In genomic region chr1:119457993-119458605, GRCm38 (mm10) we compare ENCODE assay signal across 8 mouse cellular contexts. TPM values are rescaled to one million over a fixed set of nuclear protein-coding genes. Genes with fewer than 3 reads are reported as not detected.
A peak's percentile ranks its signal among the peaks of the same experiment; 100 is the strongest.
DNase-seq lines count a peak whose midpoint lies in the region; ATAC-seq and TF ChIP-seq lines count a peak whose summit lies in the region.

No protein-coding gene starts in this region.

- no peak overlapping the region for H3K4me2 ChIP-seq in liver, embryonic 12.5 days
- no peak overlapping the region for H3K4me2 ChIP-seq in hindbrain, postnatal 0 days (ENCODE audit: low read depth, low read length)
- no peak overlapping the region for H3K4me2 ChIP-seq in midbrain, embryonic 11.5 days

- no peak overlapping the region for H3K4me3 ChIP-seq in liver, embryonic 12.5 days
- no peak overlapping the region for H3K4me3 ChIP-seq in cerebellum, adult 2 months (replicated peaks; ENCODE audit: insufficient read depth, low read depth, low read length)
- no peak overlapping the region for H3K4me3 ChIP-seq in hindbrain, postnatal 0 days (ENCODE audit: low read length)
- no peak overlapping the region for H3K4me3 ChIP-seq in left cerebral cortex, adult 2 months
- no peak overlapping the region for H3K4me3 ChIP-seq in midbrain, embryonic 11.5 days (ENCODE audit: low read depth, low read length)

- H3K27ac ChIP-seq in liver, embryonic 12.5 days: no peak overlapping the region
- no peak overlapping the region for H3K27ac ChIP-seq in cerebellum, adult 2 months (ENCODE audit: insufficient read depth, low read length)
- no peak overlapping the region for H3K27ac ChIP-seq in hindbrain, postnatal 0 days
- H3K27ac ChIP-seq in left cerebral cortex, adult 2 months: no peak overlapping the region
- no peak overlapping the region for H3K27ac ChIP-seq in midbrain, embryonic 11.5 days (ENCODE audit: low read depth, low read length)

- peak; percentile 48 for DNase-seq in liver
- peak; percentile 59 to 64 for DNase-seq in cerebellum, adult 2 months
- DNase-seq in hindbrain, postnatal 0 days (ENCODE audit: low spot score): peak; percentile 90
- peak; percentile 45 to 74 for DNase-seq in left cerebral cortex, adult 2 months (ENCODE audit: extremely low spot score in 1 of 2, low spot score in 2 of 2)
- peak; percentile 90 for DNase-seq in midbrain, embryonic 11.5 days (ENCODE audit: low spot score, missing footprints)
- DNase-seq in skeletal muscle tissue, adult 2 months (ENCODE audit: low read depth, low spot score): peak; percentile 28

- no peaks in the 10 kb centered on the region for H3K9me3 ChIP-seq in liver, embryonic 12.5 days (replicated peaks)
- no peaks in the 10 kb centered on the region for H3K9me3 ChIP-seq in hindbrain, postnatal 0 days (ENCODE audit: low read length)
- H3K9me3 ChIP-seq in midbrain, embryonic 11.5 days (ENCODE audit: control insufficient read depth, low read length): no peaks in the 10 kb centered on the region

- no peaks in the 10 kb centered on the region for H3K4me1 ChIP-seq in liver, embryonic 12.5 days
- no peaks in the 10 kb centered on the region for H3K4me1 ChIP-seq in cerebellum, adult 2 months (ENCODE audit: control insufficient read depth, insufficient read depth, low read length)
- peaks cover 5% of the 10 kb centered on the region; the same call in 1 of the 2 replicates for H3K4me1 ChIP-seq in hindbrain, postnatal 0 days (ENCODE audit: insufficient read depth, low read length)
- no peaks in the 10 kb centered on the region for H3K4me1 ChIP-seq in midbrain, embryonic 11.5 days (ENCODE audit: control insufficient read depth, insufficient read depth, low read length)

- H3K9ac ChIP-seq in liver, embryonic 12.5 days: no peak overlapping the region
- no peak overlapping the region for H3K9ac ChIP-seq in hindbrain, postnatal 0 days (replicated peaks; ENCODE audit: low read length)
- H3K9ac ChIP-seq in midbrain, embryonic 11.5 days (ENCODE audit: low read length): no peak overlapping the region

- no peaks in the 10 kb centered on the region for H3K36me3 ChIP-seq in liver, embryonic 12.5 days
- H3K36me3 ChIP-seq in hindbrain, postnatal 0 days (ENCODE audit: insufficient read depth, low read length): no peaks in the 10 kb centered on the region
- H3K36me3 ChIP-seq in midbrain, embryonic 11.5 days (ENCODE audit: control insufficient read depth, insufficient read depth, low read length): no peaks in the 10 kb centered on the region

- peak; percentile 68 for TF ChIP-seq CTCF in cerebellum, adult 2 months (IDR thresholded peaks at IDR 0.05; ENCODE audit: borderline replicate concordance, insufficient read depth, low read depth, low read length)
- TF ChIP-seq CTCF in hindbrain, postnatal 0 days (IDR thresholded peaks at IDR 0.05; ENCODE audit: low read depth): peak; percentile 78
- TF ChIP-seq CTCF in left cerebral cortex, adult 2 months (IDR thresholded peaks at IDR 0.05): peak; percentile 76

- WGBS in liver, embryonic 12.5 days (ENCODE audit: insufficient replicate concordance): 13% methylated on average over 10 of the region's 10 CpGs
- 4% methylated on average over 10 of the region's 10 CpGs for WGBS in cerebellum, adult 2 months
- WGBS in hindbrain, postnatal 0 days: 8% methylated on average over 10 of the region's 10 CpGs
- 22% methylated on average over 10 of the region's 10 CpGs for WGBS in midbrain, embryonic 11.5 days

- TF ChIP-seq POLR2A in cerebellum, adult 2 months (IDR thresholded peaks at IDR 0.05; ENCODE audit: borderline replicate concordance, insufficient read depth, low read length): no peak

- no peak for ATAC-seq in liver, embryonic 12.5 days
- peak; percentile 56; the same call in 1 of the 2 replicates for ATAC-seq in frontal cortex, adult (ENCODE audit: low TSS enrichment)
- peak; percentile 57 for ATAC-seq in hindbrain, postnatal 0 days
- ATAC-seq in midbrain, embryonic 11.5 days (ENCODE audit: low FRiP score): no peak

- H3K27me3 ChIP-seq in liver, embryonic 12.5 days (replicated peaks): peaks cover 53% of the 10 kb centered on the region
- no peaks in the 10 kb centered on the region for H3K27me3 ChIP-seq in cerebellum, adult 2 months (ENCODE audit: control insufficient read depth, insufficient read depth, low read length)
- no peaks in the 10 kb centered on the region for H3K27me3 ChIP-seq in hindbrain, postnatal 0 days (ENCODE audit: insufficient read depth, low read length)
- no peaks in the 10 kb centered on the region for H3K27me3 ChIP-seq in midbrain, embryonic 11.5 days (ENCODE audit: control insufficient read depth, insufficient read depth, low read length)

- intact Hi-C loops in left cerebral cortex, adult 2 months (cut with DNase I): loop anchor here (2.0 to 5.0 kb wide), 6 partner anchors 69 to 554 kb away; partner anchors contain the start of gene Tmem185b

RNA-seq across cellular contexts. Expression of gene Inhbb, which starts 36.1 kb away (rescaled TPM):
- polyA plus RNA-seq in liver, embryonic 12.5 days (2016; fragmentation: Nextera tagmentation; extraction: Ambion mirVana): 0.17 and 0.24 TPM in 2 replicates
- 5.6 and 6.1 TPM in 2 replicates for polyA plus RNA-seq in cerebellum, adult 2 months (2012; rRNA removed)
- 7.1 and 9.9 TPM in 2 replicates for total RNA-seq in hindbrain, postnatal 0 days (2014; rRNA removed)
- polyA plus RNA-seq in hindbrain, postnatal 0 days (2015; fragmentation: Nextera tagmentation; extraction: Ambion mirVana): 3.3 and 3.4 TPM in 2 replicates
- total RNA-seq in left cerebral cortex, adult 2 months (2021): 1 to 10 TPM; 4.7 to 5.2 TPM
- 0.37 and 0.51 TPM in 2 replicates for polyA plus RNA-seq in midbrain, embryonic 11.5 days (2014; fragmentation: Nextera tagmentation; extraction: Ambion mirVana)

RNA-seq across cellular contexts. Expression of gene Ralb, which starts 46.5 kb away (rescaled TPM):
- 58.2 and 58.8 TPM in 2 replicates for polyA plus RNA-seq in liver, embryonic 12.5 days (2016; fragmentation: Nextera tagmentation; extraction: Ambion mirVana)
- polyA plus RNA-seq in cerebellum, adult 2 months (2012; rRNA removed): 24.5 and 25.1 TPM in 2 replicates
- 42.9 and 43.5 TPM in 2 replicates for total RNA-seq in hindbrain, postnatal 0 days (2014; rRNA removed)
- 61.0 and 62.1 TPM in 2 replicates for polyA plus RNA-seq in hindbrain, postnatal 0 days (2015; fragmentation: Nextera tagmentation; extraction: Ambion mirVana)
- 10 to 100 TPM; 21.1 to 25.9 TPM for total RNA-seq in left cerebral cortex, adult 2 months (2021)
- polyA plus RNA-seq in midbrain, embryonic 11.5 days (2014; fragmentation: Nextera tagmentation; extraction: Ambion mirVana): 73.7 and 75.2 TPM in 2 replicates

Comparison
In these comparisons a context has a peak if more than half of its experiments do, and no peak if none do; other contexts are left out.
1. DNase-seq: peak in every context shown above with its lines; median percentile 90 in hindbrain, postnatal 0 days; 90 in midbrain, embryonic 11.5 days; 62 in cerebellum, adult 2 months; 60 in left cerebral cortex, adult 2 months; 48 in liver; 28 in skeletal muscle tissue, adult 2 months.
2. ATAC-seq: peak in frontal cortex, adult (single experiment) and hindbrain, postnatal 0 days (single experiment); none in liver, embryonic 12.5 days (single experiment) and midbrain, embryonic 11.5 days (single experiment).
3. Peak in every context shown above with its lines, with median percentiles within 50 percentile points of each other: CTCF ChIP-seq.